Comparison of ENCODE assay signal across 10 mouse cellular contexts in the genomic region with DNA sequence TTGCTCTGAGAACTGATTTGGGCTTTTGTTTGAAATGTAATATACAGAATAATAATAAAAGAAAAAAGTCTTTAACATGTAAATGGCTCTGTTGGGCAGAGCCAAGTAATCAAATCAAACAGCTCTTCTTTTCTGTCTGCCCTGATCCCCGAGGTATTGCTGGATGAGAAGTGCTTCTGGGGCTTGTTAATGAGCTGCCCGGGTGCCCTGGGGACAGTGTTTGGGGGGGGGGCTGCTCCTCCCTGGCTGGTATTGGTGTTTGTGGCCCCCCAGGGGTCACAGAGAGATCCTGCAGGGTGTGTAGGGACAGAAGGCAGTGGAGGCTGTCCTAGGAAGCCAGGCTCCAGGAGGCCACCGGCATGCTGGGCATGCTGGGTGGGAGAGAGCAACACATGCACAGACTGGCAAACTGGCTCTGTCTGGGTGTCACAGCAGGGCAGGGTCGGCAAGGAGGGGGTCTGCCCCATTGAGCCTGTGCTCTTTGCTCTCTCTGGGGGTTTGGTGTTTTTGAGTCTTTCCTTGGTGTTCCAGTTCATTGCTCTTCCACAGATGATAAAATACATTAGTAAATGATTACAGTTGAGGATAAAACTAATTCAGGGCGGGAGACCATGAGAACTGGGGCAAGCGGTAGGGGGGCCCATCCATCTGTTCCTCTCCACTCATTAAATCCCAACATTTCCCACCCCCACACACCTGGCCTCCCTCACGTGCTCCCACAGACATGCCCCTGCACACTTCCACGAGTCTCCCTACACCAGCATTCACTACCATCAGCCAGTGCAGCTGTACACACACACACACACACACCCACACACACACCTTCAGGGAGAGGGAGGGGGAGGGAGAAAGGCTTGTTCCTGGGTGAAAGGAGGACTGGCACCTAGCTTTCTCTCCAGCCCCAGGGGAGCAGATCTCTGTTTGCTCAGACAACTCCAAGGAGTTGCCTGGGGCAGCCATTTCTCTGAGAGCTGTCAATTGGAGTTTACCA.
A peak's percentile ranks its signal among the peaks of the same experiment; 100 is the strongest.
DNase-seq lines count a peak whose midpoint lies in the region; ATAC-seq and TF ChIP-seq lines count a peak whose summit lies in the region.
"Had no signal": no experiment of that assay in that cellular context is flagged by ENCODE, and none has a peak within 500 bp of the region (broad histone marks: within the 10 kb centered on the region; RNA-seq: fewer than 3 reads in every experiment).

No protein-coding gene starts in this region.

- ATAC-seq in embryonic facial prominence, embryonic 14.5 days (ENCODE audit: low read depth): peak; percentile 60
- ATAC-seq in embryonic facial prominence, embryonic 15.5 days (ENCODE audit: insufficient number of reproducible peaks, low FRiP score, low TSS enrichment, low read depth): 0 out of 2 replicates have a peak, but pooled peaks have one; percentile 22
- ATAC-seq in midbrain, embryonic 15.5 days (replicated peaks): peak; percentile 64
- ATAC-seq in megakaryocyte-erythroid progenitor cell, adult 5-6 weeks (replicated peaks; ENCODE audit: low FRiP score, low TSS enrichment, poor library complexity, severe bottlenecking): no peak

- no peaks in the 10 kb centered on the region for H3K4me1 ChIP-seq in embryonic facial prominence, embryonic 14.5 days (ENCODE audit: control insufficient read depth, insufficient read depth, low read length)
- peaks cover 8% of the 10 kb centered on the region; the same call in 1 of the 2 replicates for H3K4me1 ChIP-seq in embryonic facial prominence, embryonic 10.5 days
- H3K4me1 ChIP-seq in embryonic facial prominence, embryonic 15.5 days: no peaks in the 10 kb centered on the region
- H3K4me1 ChIP-seq in kidney, adult 2 months (ENCODE audit: control insufficient read depth, insufficient read depth, low read length): peaks cover 23% of the 10 kb centered on the region
- H3K4me1 ChIP-seq in midbrain, embryonic 15.5 days: peaks cover 29% of the 10 kb centered on the region
- H3K4me1 ChIP-seq in thymus, adult 2 months (replicated peaks; ENCODE audit: control insufficient read depth, insufficient read depth, low read length): no peaks in the 10 kb centered on the region

- no peak for TF ChIP-seq POLR2A in kidney, adult 2 months (IDR thresholded peaks at IDR 0.05; ENCODE audit: low read depth, low read length)
- TF ChIP-seq POLR2A in thymus, adult 2 months (IDR thresholded peaks at IDR 0.05; ENCODE audit: control insufficient read depth, extremely low read depth, insufficient read depth, low read length, poor library complexity): no peak

- 28% methylated on average over 8 of the region's 8 CpGs for WGBS in embryonic facial prominence, embryonic 14.5 days
- WGBS in embryonic facial prominence, embryonic 10.5 days: 26% methylated on average over 8 of the region's 8 CpGs
- 18% methylated on average over 8 of the region's 8 CpGs for WGBS in embryonic facial prominence, embryonic 15.5 days
- 14% methylated on average over 8 of the region's 8 CpGs for WGBS in kidney, adult 2 months
- 22% methylated on average over 8 of the region's 8 CpGs for WGBS in midbrain, embryonic 15.5 days
- 48% methylated on average over 8 of the region's 8 CpGs for WGBS in thymus, adult 2 months

- H3K4me3 ChIP-seq in embryonic facial prominence, embryonic 14.5 days (ENCODE audit: low read depth, low read length): no peak overlapping the region
- H3K4me3 ChIP-seq in embryonic facial prominence, embryonic 10.5 days: no peak overlapping the region
- no peak overlapping the region for H3K4me3 ChIP-seq in embryonic facial prominence, embryonic 15.5 days (replicated peaks)
- no peak overlapping the region for H3K4me3 ChIP-seq in kidney, adult 2 months (ENCODE audit: insufficient read depth, low read depth, low read length)
- no peak overlapping the region for H3K4me3 ChIP-seq in midbrain, embryonic 15.5 days
- no peak overlapping the region for H3K4me3 ChIP-seq in thymus, adult 2 months (ENCODE audit: control insufficient read depth, insufficient read depth, low read length)
- H3K4me3 ChIP-seq: limb, embryonic 12.5 days had no signal

- no peaks in the 10 kb centered on the region for H3K36me3 ChIP-seq in embryonic facial prominence, embryonic 14.5 days (ENCODE audit: control insufficient read depth, insufficient read depth, low read length)
- no peaks in the 10 kb centered on the region for H3K36me3 ChIP-seq in embryonic facial prominence, embryonic 10.5 days (replicated peaks)
- no peaks in the 10 kb centered on the region for H3K36me3 ChIP-seq in embryonic facial prominence, embryonic 15.5 days
- no peaks in the 10 kb centered on the region for H3K36me3 ChIP-seq in kidney, adult 2 months (ENCODE audit: control insufficient read depth, insufficient read depth, low read length)
- H3K36me3 ChIP-seq in midbrain, embryonic 15.5 days (replicated peaks): no peaks in the 10 kb centered on the region
- H3K36me3 ChIP-seq in thymus, adult 2 months (ENCODE audit: control insufficient read depth, insufficient read depth, low read length): no peaks in the 10 kb centered on the region
- H3K36me3 ChIP-seq: limb, embryonic 12.5 days had no signal

- no peak overlapping the region for H3K27ac ChIP-seq in embryonic facial prominence, embryonic 14.5 days (replicated peaks; ENCODE audit: low read depth, low read length)
- H3K27ac ChIP-seq in embryonic facial prominence, embryonic 10.5 days (replicated peaks): no peak overlapping the region
- H3K27ac ChIP-seq in embryonic facial prominence, embryonic 15.5 days (replicated peaks): no peak overlapping the region
- H3K27ac ChIP-seq in kidney, adult 2 months (ENCODE audit: insufficient read depth, low read depth, low read length): peak overlapping the region; percentile 81
- no peak overlapping the region; the same call in 1 of the 2 replicates for H3K27ac ChIP-seq in midbrain, embryonic 15.5 days
- no peak overlapping the region for H3K27ac ChIP-seq in thymus, adult 2 months (ENCODE audit: control insufficient read depth, insufficient read depth, low read length)
- H3K27ac ChIP-seq: limb, embryonic 12.5 days had no signal

- no peak for TF ChIP-seq CTCF in kidney, adult 2 months (conservative IDR thresholded peaks at IDR 0.05; ENCODE audit: insufficient read depth, insufficient read length, low read depth, low read length)
- TF ChIP-seq CTCF in thymus, adult 2 months (IDR thresholded peaks at IDR 0.05; ENCODE audit: borderline replicate concordance, control insufficient read depth, extremely low read depth, insufficient read depth, low read length, poor library complexity): no peak

- H3K4me2 ChIP-seq in embryonic facial prominence, embryonic 14.5 days (ENCODE audit: low read depth, low read length): no peak overlapping the region
- H3K4me2 ChIP-seq in embryonic facial prominence, embryonic 15.5 days (replicated peaks): no peak overlapping the region
- H3K4me2 ChIP-seq in midbrain, embryonic 15.5 days: no peak overlapping the region
- H3K4me2 ChIP-seq: limb, embryonic 12.5 days had no signal

- H3K9ac ChIP-seq in embryonic facial prominence, embryonic 14.5 days (ENCODE audit: low read depth, low read length): no peak overlapping the region
- H3K9ac ChIP-seq in embryonic facial prominence, embryonic 15.5 days: no peak overlapping the region
- H3K9ac ChIP-seq in midbrain, embryonic 15.5 days: no peak overlapping the region
- H3K9ac ChIP-seq: limb, embryonic 12.5 days had no signal

- no peaks in the 10 kb centered on the region for H3K27me3 ChIP-seq in embryonic facial prominence, embryonic 14.5 days (replicated peaks; ENCODE audit: control insufficient read depth, insufficient read depth, low read length)
- no peaks in the 10 kb centered on the region; the same call in 1 of the 2 replicates for H3K27me3 ChIP-seq in embryonic facial prominence, embryonic 10.5 days (replicated peaks; ENCODE audit: low read depth, poor library complexity, severe bottlenecking)
- H3K27me3 ChIP-seq in embryonic facial prominence, embryonic 15.5 days: peaks cover 3% of the 10 kb centered on the region; the same call in 1 of the 2 replicates
- no peaks in the 10 kb centered on the region for H3K27me3 ChIP-seq in kidney, adult 2 months (replicated peaks; ENCODE audit: control insufficient read depth, insufficient read depth, low read length)
- no peaks in the 10 kb centered on the region for H3K27me3 ChIP-seq in midbrain, embryonic 15.5 days (replicated peaks)
- H3K27me3 ChIP-seq in thymus, adult 2 months (ENCODE audit: control insufficient read depth, insufficient read depth, low read length): no peaks in the 10 kb centered on the region

- DNase-seq in embryonic facial prominence, embryonic 14.5 days (ENCODE audit: low spot score): peak; percentile 14
- no peak for DNase-seq in embryonic facial prominence, embryonic 10.5 days (ENCODE audit: low spot score)
- peak; percentile 83 for DNase-seq in kidney, adult 2 months
- no peak for DNase-seq in thymus, adult 2 months
- no peak for DNase-seq in heart, postnatal 14 days
- DNase-seq: lung, postnatal 14 days had no signal

- intact Hi-C loops in heart, postnatal 14 days (cut with DNase I): no loop called here

- no peaks in the 10 kb centered on the region for H3K9me3 ChIP-seq in embryonic facial prominence, embryonic 14.5 days (ENCODE audit: control insufficient read depth, low read length)
- no peaks in the 10 kb centered on the region for H3K9me3 ChIP-seq in embryonic facial prominence, embryonic 10.5 days
- no peaks in the 10 kb centered on the region for H3K9me3 ChIP-seq in embryonic facial prominence, embryonic 15.5 days (replicated peaks)
- H3K9me3 ChIP-seq in midbrain, embryonic 15.5 days: no peaks in the 10 kb centered on the region
- H3K9me3 ChIP-seq: limb, embryonic 12.5 days had no signal

Comparison
In these comparisons a context has a peak if more than half of its experiments do, and no peak if none do; other contexts are left out.
1. DNase-seq: peak in embryonic facial prominence, embryonic 14.5 days (single experiment) and kidney, adult 2 months (single experiment); none in embryonic facial prominence, embryonic 10.5 days (single experiment), thymus, adult 2 months (single experiment) and heart, postnatal 14 days (0 of 2).